Mouse (Mus musculus) liver, embryonic 12.5 days (tissue): ENCODE results near the gene Srsf7. TPM values are rescaled to one million over a fixed set of nuclear protein-coding genes. Genes with fewer than 3 reads are reported as not detected.
A peak's percentile ranks its signal among the peaks of the same experiment; 100 is the strongest.

ENCODE experiments used
- ATAC-seq: fragments of 200-750 bp; cut with Nextera tagmentation; 2 replicates; pipeline ENCODE4 v1.8.0; 2017; ENCODE audit warnings: moderate number of reproducible peaks, mild to moderate bottlenecking, moderate library complexity
- H3K27ac ChIP-seq: fragments of 300-500 bp; sonication (generic); 2 replicates; pipeline ENCODE4 v1.5.1; 2016; ENCODE audit warnings: mild to moderate bottlenecking
- H3K27me3 ChIP-seq: fragments of 300-500 bp; sonication (generic); replicated peaks from 2 replicates; pipeline ENCODE4 v1.6.1; 2016; ENCODE audit warnings: mild to moderate bottlenecking, moderate library complexity
- H3K36me3 ChIP-seq: fragments of 300-500 bp; sonication (generic); 2 replicates; pipeline ENCODE4 v1.6.1; 2016; ENCODE audit warnings: mild to moderate bottlenecking, moderate library complexity
- H3K4me1 ChIP-seq: fragments of 300-500 bp; sonication (generic); 2 replicates; pipeline ENCODE4 v1.6.1; 2016
- H3K4me2 ChIP-seq: fragments of 300-500 bp; sonication (generic); 2 replicates; pipeline ENCODE4 v1.6.1; 2016; ENCODE audit warnings: mild to moderate bottlenecking, moderate library complexity
- H3K4me3 ChIP-seq: fragments of 300-500 bp; sonication (generic); 2 replicates; pipeline ENCODE4 v1.5.1; 2016; ENCODE audit warnings: mild to moderate bottlenecking, moderate library complexity
- H3K9ac ChIP-seq: fragments of 300-500 bp; sonication (generic); 2 replicates; pipeline ENCODE4 v1.6.1; 2016; ENCODE audit warnings: mild to moderate bottlenecking, moderate library complexity
- H3K9me3 ChIP-seq: fragments of 300-500 bp; sonication (generic); replicated peaks from 2 replicates; pipeline ENCODE4 v1.6.1; 2016; ENCODE audit warnings: mild to moderate bottlenecking, moderate library complexity
- WGBS: fragments of 180-500 bp; shearing (Covaris S2); methylation state at CpG from one replicate; pipeline ENCODE4 v1.1.7; 2016; ENCODE audit not compliant: insufficient replicate concordance; 5-methylcytosine and 5-hydroxymethylcytosine counted together
- polyA plus RNA-seq: library from polyadenylated mRNA; unstranded; fragments of >200 nt; fragmentation: Nextera tagmentation; extraction: Ambion mirVana; gene quantifications from 2 replicates; pipeline ENCODE4 v1.2.1, GENCODE M21; 2016

Srsf7 gene
- polyA plus RNA-seq, 1 experiment from 2014 or later: 389 TPM

GRCm38 (mm10) chr17:80169792-80170191 is 37.3 kb downstream of the Srsf7 start:
- no peak overlapping the region for H3K9ac ChIP-seq
- no peaks in the 10 kb centered on the region for H3K36me3 ChIP-seq
- H3K27me3 ChIP-seq: peaks cover 7% of the 10 kb centered on the region; the same call in 1 of the 2 replicates
- peaks cover 3% of the 10 kb centered on the region; the same call in 1 of the 2 replicates for H3K4me1 ChIP-seq
- H3K4me2 ChIP-seq: no peak overlapping the region
- H3K27ac ChIP-seq: no peak overlapping the region
- ATAC-seq: no peak
- H3K4me3 ChIP-seq: no peak overlapping the region
- 74% methylated on average over 6 of the region's 6 CpGs for WGBS
- H3K9me3 ChIP-seq: no peaks in the 10 kb centered on the region

- Histone ChIP-seq H3K9ac (no peak overlapping the region), H3K4me1 (no peaks in the 10 kb centered on the region), H3K4me3 (no peak overlapping the region), H3K36me3 (no peaks in the 10 kb centered on the region), H3K27ac (no peak overlapping the region), H3K27me3 (peaks cover 5% of the 10 kb centered on the region; the same call in 1 of the 2 replicates), H3K9me3 (no peaks in the 10 kb centered on the region), H3K4me2 (0 out of 2 replicates have a peak overlapping the region, but pooled peaks have one; percentile 3)
- ATAC-seq: no peak
- WGBS: 35% methylated on average over 16 of the region's 16 CpGs
Observed at GRCm38 (mm10) chr17:80168425-80169182, 38.5 kb downstream of the Srsf7 start.

DNA sequence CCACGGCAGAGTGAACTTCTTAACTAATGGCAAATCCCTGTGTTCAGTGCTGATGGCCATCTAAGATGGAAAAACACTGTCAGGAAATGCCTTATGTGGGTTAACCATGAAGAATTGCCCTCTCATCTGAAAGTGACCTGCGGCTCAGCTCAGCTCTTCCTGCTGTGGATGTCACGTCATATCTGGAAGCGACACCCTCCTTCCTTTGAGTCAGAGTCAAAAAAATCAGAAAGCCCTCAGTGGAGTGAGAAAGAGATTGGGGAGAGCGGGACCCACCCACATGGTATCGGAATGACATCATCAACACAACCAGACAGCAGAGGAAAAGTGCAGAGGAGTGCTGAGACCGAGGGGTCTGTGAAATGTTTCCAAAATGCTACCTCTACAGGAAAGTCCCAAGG is 39.3 kb downstream of the Srsf7 start:
- no peaks in the 10 kb centered on the region for H3K4me1 ChIP-seq
- H3K9ac ChIP-seq: no peak overlapping the region
- H3K36me3 ChIP-seq: no peaks in the 10 kb centered on the region
- ATAC-seq: no peak
- peaks cover 5% of the 10 kb centered on the region; the same call in 1 of the 2 replicates for H3K27me3 ChIP-seq
- no peaks in the 10 kb centered on the region for H3K9me3 ChIP-seq
- H3K27ac ChIP-seq: no peak overlapping the region
- no peak overlapping the region for H3K4me3 ChIP-seq
- WGBS: 38% methylated on average over 7 of the region's 7 CpGs
- no peak overlapping the region for H3K4me2 ChIP-seq

GRCm38 (mm10) chr17:80167436-80167835 is 39.7 kb downstream of the Srsf7 start:
- H3K27ac ChIP-seq: no peak overlapping the region
- no peaks in the 10 kb centered on the region for H3K36me3 ChIP-seq
- H3K9me3 ChIP-seq: no peaks in the 10 kb centered on the region
- ATAC-seq: no peak
- H3K9ac ChIP-seq: no peak overlapping the region
- no peak overlapping the region for H3K4me2 ChIP-seq
- no peak overlapping the region for H3K4me3 ChIP-seq
- 65% methylated on average over 4 of the region's 4 CpGs for WGBS
- no peaks in the 10 kb centered on the region for H3K4me1 ChIP-seq
- H3K27me3 ChIP-seq: peaks cover 5% of the 10 kb centered on the region; the same call in 1 of the 2 replicates

DNA sequence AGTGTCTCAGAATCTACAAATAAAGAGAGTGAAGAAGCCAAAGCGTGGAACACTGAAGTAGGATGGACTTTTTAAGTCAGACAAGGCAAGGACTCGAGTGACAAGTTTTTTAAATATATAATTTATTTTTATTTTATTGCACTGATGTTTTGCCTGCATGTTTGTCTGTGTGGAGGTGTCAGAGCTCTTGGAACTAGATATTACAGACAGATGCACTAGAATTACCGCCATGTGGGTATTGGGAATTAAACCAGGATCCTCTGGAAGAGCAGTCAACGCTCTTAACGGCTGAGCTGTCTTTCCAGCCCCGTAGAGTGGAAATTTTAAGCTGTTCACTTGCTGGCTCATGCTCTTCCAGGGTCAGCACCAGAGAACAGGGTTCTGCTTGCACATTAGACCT is 40.8 kb downstream of the Srsf7 start:
- Histone ChIP-seq H3K9ac (no peak overlapping the region), H3K4me2 (no peak overlapping the region), H3K27ac (no peak overlapping the region), H3K9me3 (no peaks in the 10 kb centered on the region), H3K27me3 (peaks cover 5% of the 10 kb centered on the region; the same call in 1 of the 2 replicates), H3K36me3 (no peaks in the 10 kb centered on the region), H3K4me1 (no peaks in the 10 kb centered on the region), H3K4me3 (no peak overlapping the region)
- no peak for ATAC-seq
- WGBS: 77% methylated on average over 6 of the region's 6 CpGs

DNA sequence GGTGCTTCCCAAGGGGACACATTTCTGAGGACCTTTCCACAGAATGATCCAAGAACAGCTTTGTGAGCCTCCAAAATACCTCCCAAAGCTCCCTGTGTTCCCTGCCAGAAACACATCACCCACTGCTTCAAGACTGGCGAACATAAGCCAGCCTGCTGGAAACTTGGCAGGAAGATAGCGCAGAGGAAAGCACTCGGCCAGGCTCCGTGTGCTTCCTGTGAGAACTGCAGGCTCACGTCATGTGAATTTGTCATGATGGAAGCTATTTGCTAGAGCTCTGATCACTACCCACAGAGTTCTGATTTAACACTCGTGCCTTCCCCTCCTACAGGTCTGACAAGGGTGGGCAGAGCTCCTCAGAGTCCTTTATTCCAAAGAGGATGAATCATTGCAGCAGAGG is 41.4 kb downstream of the Srsf7 start:
- Histone ChIP-seq H3K9ac (no peak overlapping the region), H3K4me2 (no peak overlapping the region), H3K27ac (no peak overlapping the region), H3K4me1 (0 out of 2 replicates have a peak, but pooled peaks cover under 1% of the 10 kb centered on the region), H3K36me3 (no peaks in the 10 kb centered on the region), H3K9me3 (no peaks in the 10 kb centered on the region), H3K27me3 (peaks cover 5% of the 10 kb centered on the region; the same call in 1 of the 2 replicates), H3K4me3 (no peak overlapping the region)
- WGBS: 38% methylated on average over 6 of the region's 6 CpGs
- no peak for ATAC-seq

- no peak overlapping the region for H3K4me2 ChIP-seq
- ATAC-seq: no peak
- no peak overlapping the region for H3K4me3 ChIP-seq
- H3K27me3 ChIP-seq: peaks cover 5% of the 10 kb centered on the region; the same call in 1 of the 2 replicates
- H3K36me3 ChIP-seq: no peaks in the 10 kb centered on the region
- no peak overlapping the region for H3K9ac ChIP-seq
- 70% methylated on average over 8 of the region's 8 CpGs for WGBS
- H3K4me1 ChIP-seq: 0 out of 2 replicates have a peak, but pooled peaks cover 5% of the 10 kb centered on the region
- no peak overlapping the region for H3K27ac ChIP-seq
- H3K9me3 ChIP-seq: no peaks in the 10 kb centered on the region
Observed at GRCm38 (mm10) chr17:80163991-80164390, 43.1 kb downstream of the Srsf7 start.

- Histone ChIP-seq H3K27ac (no peak overlapping the region), H3K9ac (no peak overlapping the region), H3K4me1 (0 out of 2 replicates have a peak, but pooled peaks cover 5% of the 10 kb centered on the region), H3K9me3 (no peaks in the 10 kb centered on the region), H3K4me2 (no peak overlapping the region), H3K27me3 (no peaks in the 10 kb centered on the region), H3K36me3 (no peaks in the 10 kb centered on the region), H3K4me3 (no peak overlapping the region)
- WGBS: 61% methylated on average over 5 of the region's 5 CpGs
- no peak for ATAC-seq
Observed at GRCm38 (mm10) chr17:80160454-80160853, 46.7 kb downstream of the Srsf7 start.

- no peaks in the 10 kb centered on the region for H3K36me3 ChIP-seq
- 53% methylated on average over 6 of the region's 6 CpGs for WGBS
- H3K9ac ChIP-seq: no peak overlapping the region
- no peak overlapping the region for H3K4me2 ChIP-seq
- no peaks in the 10 kb centered on the region for H3K9me3 ChIP-seq
- no peaks in the 10 kb centered on the region for H3K27me3 ChIP-seq
- H3K27ac ChIP-seq: no peak overlapping the region
- H3K4me1 ChIP-seq: peaks cover 12% of the 10 kb centered on the region
- no peak overlapping the region for H3K4me3 ChIP-seq
- no peak for ATAC-seq
Observed at GRCm38 (mm10) chr17:80157489-80157888, 49.6 kb downstream of the Srsf7 start.

GRCm38 (mm10) chr17:80156905-80157304 is 50.2 kb downstream of the Srsf7 start:
- H3K27ac ChIP-seq: no peak overlapping the region
- H3K4me2 ChIP-seq: no peak overlapping the region
- H3K27me3 ChIP-seq: no peaks in the 10 kb centered on the region
- H3K9ac ChIP-seq: no peak overlapping the region
- H3K4me1 ChIP-seq: peaks cover 15% of the 10 kb centered on the region
- 79% methylated on average over 8 of the region's 8 CpGs for WGBS
- H3K4me3 ChIP-seq: no peak overlapping the region
- H3K9me3 ChIP-seq: no peaks in the 10 kb centered on the region
- H3K36me3 ChIP-seq: no peaks in the 10 kb centered on the region
- no peak for ATAC-seq

DNA sequence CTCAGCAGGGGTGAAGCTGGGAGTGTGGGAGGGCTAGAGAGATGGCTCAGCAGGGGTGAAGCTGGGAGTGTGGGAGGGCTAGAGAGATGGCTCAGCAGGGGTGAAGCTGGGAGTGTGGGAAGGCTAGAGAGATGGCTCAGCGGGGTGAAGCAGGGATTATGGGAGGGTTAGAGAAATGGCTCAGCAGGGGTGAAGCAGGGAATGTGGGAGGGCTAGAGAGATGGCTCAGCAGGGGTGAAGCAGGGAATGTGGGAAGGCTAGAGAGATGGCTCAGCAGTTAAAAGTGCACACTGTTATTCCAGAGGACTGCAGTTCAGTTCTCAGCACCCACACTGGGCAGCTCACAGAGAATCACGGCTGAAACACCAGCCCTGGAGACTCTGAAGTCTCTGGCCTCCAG is 53.5 kb downstream of the Srsf7 start:
- no peaks in the 10 kb centered on the region for H3K27me3 ChIP-seq
- ATAC-seq: no peak
- WGBS: 46% methylated on average over 2 of the region's 2 CpGs
- H3K4me1 ChIP-seq: peaks cover 10% of the 10 kb centered on the region
- no peaks in the 10 kb centered on the region for H3K36me3 ChIP-seq
- no peak overlapping the region for H3K27ac ChIP-seq
- H3K4me3 ChIP-seq: no peak overlapping the region
- no peaks in the 10 kb centered on the region for H3K9me3 ChIP-seq
- H3K9ac ChIP-seq: no peak overlapping the region
- H3K4me2 ChIP-seq: no peak overlapping the region

GRCm38 (mm10) chr17:80152767-80153630 is 54.1 kb downstream of the Srsf7 start:
- Histone ChIP-seq H3K4me2 (no peak overlapping the region), H3K9me3 (no peaks in the 10 kb centered on the region), H3K4me1 (peaks cover 10% of the 10 kb centered on the region), H3K4me3 (no peak overlapping the region), H3K36me3 (no peaks in the 10 kb centered on the region), H3K9ac (no peak overlapping the region), H3K27ac (no peak overlapping the region), H3K27me3 (0 out of 2 replicates have a peak, but pooled peaks cover 3% of the 10 kb centered on the region)
- ATAC-seq: peak; percentile 61; the same call in 1 of the 2 replicates
- WGBS: 45% methylated on average over 12 of the region's 12 CpGs
